Mouse (Mus musculus): Measurements from ENCODE around the gene Ifit1. TPM values are rescaled to one million over a fixed set of nuclear protein-coding genes. Genes with fewer than 3 reads are reported as not detected.
A peak's percentile ranks its signal among the peaks of the same experiment; 100 is the strongest.
"Not testable (repeated sequence)": the region's sequence is repeated elsewhere in the genome, so short reads cannot be mapped to it uniquely, and the experiment has no call there.

The Ifit1 gene
- polyA plus RNA-seq (2015; fragmentation: Nextera tagmentation; extraction: Ambion mirVana) = 0.63 and 2.0 TPM in 2 replicates

GRCm38 (mm10) chr19:34640623-34641022, at the start of gene Ifit1, which contains the start of gene Ifit1bl2:
Gene Ifit1 (plus strand): TSS chr19:34640871.
Gene Ifit1bl2 (minus strand): TSS chr19:34640743.
- Histone ChIP-seq H3K36me3 (no peaks in the 10 kb centered on the region), H3K27ac (replicated peaks) (no peak within 1 kb of the TSS), H3K4me1 (no peaks in the 10 kb centered on the region), H3K4me3 (replicated peaks) (no peak within 1 kb of the TSS), H3K4me2 (no peak within 1 kb of the TSS), H3K9ac (replicated peaks) (no peak within 1 kb of the TSS), H3K27me3 (replicated peaks) (no peaks in the 10 kb centered on the region), H3K9me3 (replicated peaks) (no peaks in the 10 kb centered on the region)
- 62% methylated on average over 4 of the region's 4 CpGs for WGBS
- ATAC-seq (ENCODE audit: low FRiP score) = no peak

- Histone ChIP-seq H3K27me3 (replicated peaks) (no peaks in the 10 kb centered on the region), H3K36me3 (no peaks in the 10 kb centered on the region), H3K4me3 (replicated peaks) (no peak overlapping the region), H3K4me2 (no peak overlapping the region), H3K27ac (replicated peaks) (no peak overlapping the region), H3K9me3 (replicated peaks) (no peaks in the 10 kb centered on the region), H3K4me1 (peaks cover 3% of the 10 kb centered on the region; the same call in 1 of the 2 replicates), H3K9ac (replicated peaks) (no peak overlapping the region)
- WGBS = 92% methylated on average over 2 of the region's 2 CpGs
- no peak for ATAC-seq (ENCODE audit: low FRiP score)
Measured at GRCm38 (mm10) chr19:34593456-34593855, 47.2 kb upstream of the Ifit1 start.

DNA sequence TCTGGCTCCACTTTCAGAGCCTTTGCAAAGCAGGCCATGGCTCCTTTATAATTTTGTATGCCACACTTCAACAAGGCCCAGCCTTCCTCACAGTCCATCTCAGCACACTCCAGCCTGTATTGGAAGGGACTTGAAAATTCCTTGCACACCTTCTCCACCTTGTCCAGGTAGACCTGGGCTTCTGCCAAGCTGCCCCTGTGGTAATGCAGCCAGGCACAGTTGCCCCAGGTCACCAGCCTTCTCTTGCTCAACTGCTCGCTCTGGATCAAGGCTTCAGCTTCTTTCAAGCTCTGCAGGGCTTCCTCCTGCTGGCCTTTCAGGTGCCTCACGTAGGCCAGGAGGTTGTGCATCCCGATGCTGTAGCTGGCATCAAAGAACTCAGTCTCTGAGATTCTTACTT, 46.1 kb upstream of the Ifit1 start:
- not testable (repeated sequence) for H3K9me3 ChIP-seq (replicated peaks); H3K4me1 ChIP-seq; H3K27ac ChIP-seq (replicated peaks); H3K4me3 ChIP-seq (replicated peaks); H3K36me3 ChIP-seq; ATAC-seq (ENCODE audit: low FRiP score); H3K27me3 ChIP-seq (replicated peaks); H3K4me2 ChIP-seq; H3K9ac ChIP-seq (replicated peaks)
- 83% methylated on average over 3 of the region's 3 CpGs for WGBS

- H3K4me2 ChIP-seq = no peak overlapping the region
- H3K36me3 ChIP-seq = no peaks in the 10 kb centered on the region
- H3K9me3 ChIP-seq (replicated peaks) = no peaks in the 10 kb centered on the region
- no peak overlapping the region for H3K27ac ChIP-seq (replicated peaks)
- ATAC-seq (ENCODE audit: low FRiP score) = no peak
- peaks cover 4% of the 10 kb centered on the region; the same call in 1 of the 2 replicates for H3K4me1 ChIP-seq
- no peaks in the 10 kb centered on the region for H3K27me3 ChIP-seq (replicated peaks)
- no peak overlapping the region for H3K4me3 ChIP-seq (replicated peaks)
- H3K9ac ChIP-seq (replicated peaks) = no peak overlapping the region
Measured at GRCm38 (mm10) chr19:34596811-34597210, 43.9 kb upstream of the Ifit1 start.

- Histone ChIP-seq H3K9ac (replicated peaks) (no peak overlapping the region), H3K9me3 (replicated peaks) (no peaks in the 10 kb centered on the region), H3K27me3 (replicated peaks) (no peaks in the 10 kb centered on the region), H3K4me1 (peaks cover 4% of the 10 kb centered on the region; the same call in 1 of the 2 replicates), H3K4me3 (replicated peaks) (no peak overlapping the region), H3K4me2 (no peak overlapping the region), H3K27ac (replicated peaks) (no peak overlapping the region), H3K36me3 (no peaks in the 10 kb centered on the region)
- 81% methylated on average over 2 of the region's 2 CpGs for WGBS
- peak; percentile 25; the same call in 1 of the 2 replicates for ATAC-seq (ENCODE audit: low FRiP score)
Measured at GRCm38 (mm10) chr19:34598341-34598740, 42.3 kb upstream of the Ifit1 start.

DNA sequence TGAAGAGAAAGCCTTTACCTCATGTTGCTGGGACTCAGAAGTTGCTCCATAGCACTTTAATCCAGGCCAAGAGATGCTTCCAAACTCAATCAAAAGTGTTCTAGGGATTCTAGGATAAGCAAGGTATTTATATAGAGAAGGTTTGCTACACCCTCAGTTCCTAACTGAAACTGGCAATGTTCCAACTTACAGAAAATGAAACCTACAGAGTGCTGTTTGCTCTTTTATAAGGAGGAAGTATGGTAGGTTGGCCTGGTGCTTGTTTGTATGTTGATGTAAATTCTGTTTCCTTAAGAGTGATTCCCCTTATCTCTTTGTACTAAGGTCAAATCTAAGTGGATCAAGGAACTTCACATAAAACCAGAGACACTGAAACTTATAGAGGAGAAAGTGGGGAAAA, 41.4 kb upstream of the Ifit1 start:
- H3K9ac ChIP-seq (replicated peaks); H3K9me3 ChIP-seq (replicated peaks); H3K4me1 ChIP-seq; H3K4me2 ChIP-seq; ATAC-seq (ENCODE audit: low FRiP score); H3K36me3 ChIP-seq; H3K27ac ChIP-seq (replicated peaks); H3K4me3 ChIP-seq (replicated peaks); H3K27me3 ChIP-seq (replicated peaks): not testable (repeated sequence)

GRCm38 (mm10) chr19:34601888-34602287, 38.8 kb upstream of the Ifit1 start, which contains the start of gene Ifit1bl1:
Gene Ifit1bl1 (minus strand): TSS chr19:34601956.
- ATAC-seq (ENCODE audit: low FRiP score); H3K9me3 ChIP-seq (replicated peaks); H3K4me1 ChIP-seq; H3K4me3 ChIP-seq (replicated peaks); H3K4me2 ChIP-seq; H3K27me3 ChIP-seq (replicated peaks); H3K36me3 ChIP-seq; H3K27ac ChIP-seq (replicated peaks); H3K9ac ChIP-seq (replicated peaks): not testable (repeated sequence)
- WGBS = 53% methylated on average over 1 of the region's 1 CpGs

GRCm38 (mm10) chr19:34605472-34605871, 35.2 kb upstream of the Ifit1 start:
- Histone ChIP-seq H3K27ac (replicated peaks) (no peak overlapping the region), H3K27me3 (replicated peaks) (no peaks in the 10 kb centered on the region), H3K4me1 (0 out of 2 replicates have a peak, but pooled peaks cover 2% of the 10 kb centered on the region), H3K9ac (replicated peaks) (no peak overlapping the region), H3K9me3 (replicated peaks) (no peaks in the 10 kb centered on the region), H3K36me3 (no peaks in the 10 kb centered on the region), H3K4me3 (replicated peaks) (no peak overlapping the region), H3K4me2 (no peak overlapping the region)
- WGBS = 93% methylated on average over 3 of the region's 3 CpGs
- no peak for ATAC-seq (ENCODE audit: low FRiP score)

DNA sequence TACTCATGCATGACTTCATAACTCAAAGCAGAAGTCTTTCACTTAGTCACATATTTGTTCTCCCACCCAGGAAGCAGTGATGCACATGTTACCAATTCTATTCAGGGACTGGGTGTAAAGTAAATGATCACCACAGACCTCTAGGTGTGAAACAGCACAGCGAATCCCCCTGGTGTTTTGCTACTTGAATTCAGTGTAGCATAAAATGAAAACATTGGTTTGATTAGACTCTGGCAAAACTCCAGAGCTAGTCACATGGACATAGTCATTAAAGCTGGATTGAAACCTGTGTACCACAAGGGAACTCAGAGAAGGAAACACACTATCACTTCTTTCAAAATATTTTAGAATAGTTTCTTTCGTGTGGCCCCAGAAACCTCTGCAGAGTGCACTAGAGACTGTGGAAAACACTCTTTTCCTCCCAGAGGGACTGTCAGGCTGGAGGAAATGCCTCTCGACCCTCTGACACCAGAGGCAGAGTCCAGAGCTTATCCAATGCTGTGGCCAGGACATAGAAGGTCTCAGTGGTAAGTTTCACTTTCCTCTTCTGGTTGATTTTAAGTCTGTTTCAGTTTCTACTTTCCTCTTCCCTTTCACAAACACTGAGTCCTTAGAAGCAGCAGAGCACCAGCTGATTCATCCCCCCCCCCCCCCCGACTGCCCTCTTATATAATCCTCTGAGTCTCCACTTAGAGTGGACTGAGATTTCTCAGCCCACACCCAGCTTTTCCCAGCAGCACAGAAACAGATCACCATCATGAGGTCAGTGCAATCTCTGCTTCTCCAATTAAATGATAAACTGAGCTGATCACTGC, 33.2 kb upstream of the Ifit1 start, which contains the start of gene Ifit3b:
Gene Ifit3b (plus strand): TSS at position 734 of the 815 bp plus-strand sequence.
- WGBS = 61% methylated on average over 4 of the region's 4 CpGs
- ATAC-seq (ENCODE audit: low FRiP score) = peak; percentile 76

DNA sequence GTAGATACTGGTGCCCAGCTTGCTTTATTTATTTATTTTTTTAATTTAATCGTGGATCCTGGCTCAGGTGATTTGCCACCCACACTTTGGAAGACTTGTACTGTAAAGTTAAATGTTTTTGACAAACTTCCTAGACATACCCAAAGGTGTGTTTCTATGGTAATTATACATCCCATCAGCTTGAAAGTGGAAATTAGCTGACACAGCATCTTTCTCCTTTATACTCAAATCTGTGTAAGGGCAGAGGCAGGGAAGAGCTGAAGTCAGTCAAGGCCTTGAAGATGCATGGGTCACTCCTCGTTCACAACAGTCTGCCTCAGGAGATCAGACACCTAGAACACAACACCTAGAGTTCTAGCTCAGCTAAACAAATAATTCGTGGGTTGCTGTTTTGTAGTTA, 30.6 kb upstream of the Ifit1 start:
- H3K36me3 ChIP-seq; ATAC-seq (ENCODE audit: low FRiP score); H3K27me3 ChIP-seq (replicated peaks); H3K4me2 ChIP-seq; H3K4me3 ChIP-seq (replicated peaks); H3K9ac ChIP-seq (replicated peaks); H3K4me1 ChIP-seq; H3K27ac ChIP-seq (replicated peaks); H3K9me3 ChIP-seq (replicated peaks): not testable (repeated sequence)
- WGBS = 85% methylated on average over 3 of the region's 3 CpGs

More for the DNA sequence above, 33.2 kb upstream of the Ifit1 start, which contains the start of gene Ifit3b:
- not testable (repeated sequence) for H3K27me3 ChIP-seq (replicated peaks); H3K27ac ChIP-seq (replicated peaks); H3K9me3 ChIP-seq (replicated peaks); H3K4me2 ChIP-seq; H3K36me3 ChIP-seq; H3K4me3 ChIP-seq (replicated peaks); H3K9ac ChIP-seq (replicated peaks); H3K4me1 ChIP-seq

- not testable (repeated sequence) for H3K9me3 ChIP-seq (replicated peaks); ATAC-seq (ENCODE audit: low FRiP score); H3K27ac ChIP-seq (replicated peaks); H3K36me3 ChIP-seq; H3K27me3 ChIP-seq (replicated peaks); H3K4me2 ChIP-seq; H3K4me3 ChIP-seq (replicated peaks); H3K4me1 ChIP-seq; H3K9ac ChIP-seq (replicated peaks)
- WGBS = 88% methylated on average over 4 of the region's 11 CpGs
Measured at GRCm38 (mm10) chr19:34612243-34613001, 28.2 kb upstream of the Ifit1 start.

- Histone ChIP-seq H3K4me3 (replicated peaks) (no peak overlapping the region), H3K9me3 (replicated peaks) (no peaks in the 10 kb centered on the region), H3K4me1 (no peaks in the 10 kb centered on the region), H3K4me2 (no peak overlapping the region), H3K27me3 (replicated peaks) (no peaks in the 10 kb centered on the region), H3K27ac (replicated peaks) (no peak overlapping the region), H3K36me3 (no peaks in the 10 kb centered on the region), H3K9ac (replicated peaks) (no peak overlapping the region)
- WGBS = 94% methylated on average over 5 of the region's 5 CpGs
- no peak for ATAC-seq (ENCODE audit: low FRiP score)
Measured at GRCm38 (mm10) chr19:34620871-34621270, 19.8 kb upstream of the Ifit1 start.
